Mouse (Mus musculus) intestine, embryonic 14.5 days (tissue): ENCODE measurements around the gene Galnt10. TPM values are rescaled to one million over a fixed set of nuclear protein-coding genes. Genes with fewer than 3 reads are reported as not detected.

Experiments
- ATAC-seq: fragments of 200-750 bp; cut with Nextera tagmentation; replicated peaks from 2 replicates; pipeline ENCODE4 v1.8.0; 2017; ENCODE audit warnings: low read depth, moderate number of reproducible peaks, moderate TSS enrichment, moderate library complexity; ENCODE audit not compliant: low FRiP score, low TSS enrichment
- DNase-seq: peaks from one replicate; pipeline ENCODE4 v3.0.0-alpha.2; 2018; ENCODE audit warnings: low spot score
- H3K27ac ChIP-seq: fragments of 300-500 bp; sonication (generic); 2 replicates; pipeline ENCODE4 v1.5.1; 2014; ENCODE audit warnings: low read depth, mild to moderate bottlenecking, control low read depth
- H3K27me3 ChIP-seq: fragments of 300-500 bp; sonication (generic); replicated peaks from 2 replicates; pipeline ENCODE4 v1.6.1; 2014; ENCODE audit warnings: low read length, control low read depth; ENCODE audit not compliant: control insufficient read depth, insufficient read depth
- H3K36me3 ChIP-seq: fragments of 300-500 bp; sonication (generic); 2 replicates; pipeline ENCODE4 v1.6.1; 2014; ENCODE audit warnings: low read length, control low read depth; ENCODE audit not compliant: control insufficient read depth, insufficient read depth
- H3K4me1 ChIP-seq: fragments of 300-500 bp; sonication (generic); replicated peaks from 2 replicates; pipeline ENCODE4 v1.6.1; 2014; ENCODE audit warnings: low read length, control low read depth, mixed read lengths; ENCODE audit not compliant: control insufficient read depth, insufficient read depth
- H3K4me2 ChIP-seq: fragments of 300-500 bp; sonication (generic); 2 replicates; pipeline ENCODE4 v1.6.1; 2014; ENCODE audit warnings: low read length
- H3K4me3 ChIP-seq: fragments of 300-500 bp; sonication (generic); 2 replicates; pipeline ENCODE4 v1.5.1; 2014; ENCODE audit warnings: low read depth, low read length, control low read depth, mixed read lengths
- H3K9ac ChIP-seq: fragments of 300-500 bp; sonication (generic); 2 replicates; pipeline ENCODE4 v1.6.1; 2014; ENCODE audit warnings: mild to moderate bottlenecking, low read length
- H3K9me3 ChIP-seq: fragments of 300-500 bp; sonication (generic); 2 replicates; pipeline ENCODE4 v1.6.1; 2016; ENCODE audit warnings: low read length, control low read depth; ENCODE audit not compliant: control insufficient read depth
- WGBS: fragments of 180-500 bp; shearing (Covaris S2); extraction: QIAGEN DNeasy Blood & Tissue Kit; methylation state at CpG from one replicate; pipeline ENCODE4 v1.1.7; 2014; 5-methylcytosine and 5-hydroxymethylcytosine counted together
- polyA plus RNA-seq: library from polyadenylated mRNA; unstranded; fragments of >200 nt; fragmentation: Nextera tagmentation; extraction: Ambion mirVana; gene quantifications from 2 replicates; pipeline ENCODE4 v1.2.1, GENCODE M21; 2014

The Galnt10 gene
- polyA plus RNA-seq, 1 experiment from 2014 or later, result 12.5 TPM

DNA sequence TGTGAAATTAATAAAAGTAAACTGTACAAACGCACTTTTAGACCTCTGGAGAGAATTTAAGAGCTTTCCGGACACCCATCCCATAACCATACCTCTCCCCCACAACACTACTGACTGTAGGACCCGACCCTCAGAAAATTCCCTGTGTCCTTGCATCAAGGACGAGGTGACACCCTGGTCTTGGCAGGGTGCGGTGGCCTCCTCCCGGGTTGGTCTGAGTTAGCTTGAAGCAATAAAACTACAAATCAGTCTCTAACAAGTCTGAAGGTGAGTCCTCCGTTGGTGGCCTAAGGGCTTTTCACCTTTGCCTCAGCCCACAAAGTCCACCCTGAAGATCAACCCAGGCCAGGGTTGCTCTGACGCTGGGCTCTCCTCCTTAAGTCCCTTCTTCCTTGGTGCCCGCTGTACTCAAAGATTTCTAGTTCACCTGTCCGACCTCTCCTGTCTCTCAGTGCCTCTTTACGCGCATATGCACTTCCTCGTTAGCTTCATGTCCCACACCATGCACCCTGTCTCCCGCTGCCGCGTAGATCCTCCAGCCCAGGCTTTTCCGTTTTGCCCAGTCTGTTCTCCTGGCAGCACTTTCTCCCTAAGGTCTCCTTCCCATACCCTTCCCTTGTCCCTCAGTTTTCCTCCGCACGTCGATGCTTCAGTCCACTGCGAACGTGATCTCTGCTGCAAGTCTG lies 155.2 kb downstream of the Galnt10 start:
- ATAC-seq (no peak), DNase-seq (peak; percentile 70)
- WGBS, result 11% methylated on average over 22 of the region's 22 CpGs

GRCm38 (mm10) chr11:57800971-57801765 lies 155.9 kb downstream of the Galnt10 start, which contains the start of gene Sap30l:
Gene Sap30l (plus strand): TSS chr11:57801637.
- DNase-seq (peak; percentile 97), ATAC-seq (peak; percentile 97)
- under 1% methylated on average over 58 of the region's 66 CpGs for WGBS
- peaks cover 18% of the 10 kb centered on the region for H3K4me1 ChIP-seq
- peak within 1 kb of the TSS; percentile 84 for H3K9ac ChIP-seq
- H3K36me3 ChIP-seq, result peaks cover 4% of the 10 kb centered on the region
- H3K4me2 ChIP-seq, result peak within 1 kb of the TSS; percentile 66
- H3K27ac ChIP-seq, result peak within 1 kb of the TSS; percentile 75
- no peaks in the 10 kb centered on the region for H3K27me3 ChIP-seq
- H3K9me3 ChIP-seq, result no peaks in the 10 kb centered on the region
- peak within 1 kb of the TSS; percentile 83 for H3K4me3 ChIP-seq

More for the DNA sequence above, 155.2 kb downstream of the Galnt10 start:
- no peaks in the 10 kb centered on the region for H3K36me3 ChIP-seq
- peak overlapping the region; percentile 84 for H3K9ac ChIP-seq
- peak overlapping the region; percentile 83 for H3K4me3 ChIP-seq
- H3K27me3 ChIP-seq, result no peaks in the 10 kb centered on the region
- peaks cover 18% of the 10 kb centered on the region for H3K4me1 ChIP-seq
- H3K4me2 ChIP-seq, result peak overlapping the region; percentile 66
- H3K27ac ChIP-seq, result peak overlapping the region; percentile 71
- no peaks in the 10 kb centered on the region for H3K9me3 ChIP-seq

- Histone ChIP-seq H3K4me3 (peak overlapping the region; percentile 83), H3K4me2 (peak overlapping the region; percentile 66), H3K36me3 (peaks cover 12% of the 10 kb centered on the region), H3K9me3 (no peaks in the 10 kb centered on the region), H3K4me1 (peaks cover 18% of the 10 kb centered on the region), H3K27me3 (no peaks in the 10 kb centered on the region), H3K9ac (peak overlapping the region; percentile 84), H3K27ac (peak overlapping the region; percentile 75)
- WGBS, result 1% methylated on average over 70 of the region's 85 CpGs
- DNase-seq (peak; percentile 81), ATAC-seq (peak; percentile 59)
Measured at GRCm38 (mm10) chr11:57801766-57802510, 156.7 kb downstream of the Galnt10 start.

GRCm38 (mm10) chr11:57802511-57802870 lies 157.2 kb downstream of the Galnt10 start:
- peaks cover 12% of the 10 kb centered on the region for H3K36me3 ChIP-seq
- DNase-seq, result peak; percentile 70
- H3K27ac ChIP-seq, result 0 out of 2 replicates have a peak overlapping the region, but pooled peaks have one; percentile 75

DNA sequence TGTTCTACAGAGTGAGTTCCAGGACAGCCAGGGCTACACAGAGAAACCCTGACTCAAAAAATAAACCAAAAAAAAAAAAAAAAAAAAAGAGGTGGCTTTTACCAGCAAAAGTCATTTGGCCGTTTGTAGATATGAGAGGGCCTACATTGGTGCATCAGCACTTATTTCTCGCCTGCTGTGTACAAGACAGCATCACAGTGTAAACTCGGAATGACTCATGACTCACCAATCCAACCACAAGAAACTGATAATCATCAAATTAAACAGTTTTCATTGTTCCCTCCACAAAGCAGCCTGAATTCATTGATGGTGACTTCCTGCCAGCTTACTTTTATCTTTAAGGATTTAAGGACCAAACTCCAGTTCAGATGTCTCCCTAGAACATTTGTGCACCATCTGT lies 159.8 kb downstream of the Galnt10 start:
- Histone ChIP-seq H3K4me3 (no peak overlapping the region), H3K36me3 (peaks cover 33% of the 10 kb centered on the region), H3K27me3 (no peaks in the 10 kb centered on the region), H3K4me1 (peaks cover 22% of the 10 kb centered on the region), H3K27ac (no peak overlapping the region), H3K4me2 (no peak overlapping the region), H3K9ac (no peak overlapping the region), H3K9me3 (no peaks in the 10 kb centered on the region)
- ATAC-seq, result no peak
- WGBS, result 73% methylated on average over 3 of the region's 3 CpGs
- no peak for DNase-seq

More at GRCm38 (mm10) chr11:57802511-57802870, 157.2 kb downstream of the Galnt10 start:
- Histone ChIP-seq H3K9ac (peak overlapping the region; percentile 84), H3K9me3 (no peaks in the 10 kb centered on the region), H3K4me2 (peak overlapping the region; percentile 66), H3K4me1 (peaks cover 18% of the 10 kb centered on the region), H3K4me3 (peak overlapping the region; percentile 83), H3K27me3 (no peaks in the 10 kb centered on the region)
- 2% methylated on average over 18 of the region's 18 CpGs for WGBS
- ATAC-seq, result no peak

GRCm38 (mm10) chr11:57809017-57809731 lies 163.9 kb downstream of the Galnt10 start:
- no peak overlapping the region for H3K4me2 ChIP-seq
- peaks cover 56% of the 10 kb centered on the region for H3K36me3 ChIP-seq
- H3K4me3 ChIP-seq, result no peak overlapping the region
- no peak overlapping the region for H3K27ac ChIP-seq
- H3K9me3 ChIP-seq, result no peaks in the 10 kb centered on the region
- WGBS, result 91% methylated on average over 17 of the region's 17 CpGs
- no peaks in the 10 kb centered on the region for H3K27me3 ChIP-seq
- peaks cover 5% of the 10 kb centered on the region; the same call in 1 of the 2 replicates for H3K4me1 ChIP-seq
- ATAC-seq (no peak), DNase-seq (no peak)
- no peak overlapping the region for H3K9ac ChIP-seq

DNA sequence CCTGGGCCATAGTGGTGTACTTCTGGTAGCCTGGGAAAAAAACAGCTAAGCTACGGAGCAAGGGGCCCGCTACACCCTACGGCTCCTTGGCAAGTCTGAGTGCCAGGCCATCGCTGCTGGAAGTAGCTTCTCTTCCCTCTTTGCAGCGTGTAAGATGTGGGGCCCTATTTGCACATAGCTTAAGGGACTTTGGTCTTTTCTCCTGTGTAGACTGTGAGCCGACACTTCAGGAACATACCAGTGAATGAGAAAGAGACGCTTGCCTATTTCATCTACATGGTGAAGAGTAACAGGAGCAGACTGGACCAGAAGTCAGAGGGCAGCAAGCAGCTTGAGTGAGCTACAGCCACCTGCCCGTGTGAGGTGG lies 164.5 kb downstream of the Galnt10 start:
- Histone ChIP-seq H3K4me1 (peaks cover 5% of the 10 kb centered on the region; the same call in 1 of the 2 replicates), H3K9ac (no peak overlapping the region), H3K4me3 (no peak overlapping the region), H3K36me3 (peaks cover 56% of the 10 kb centered on the region), H3K27ac (no peak overlapping the region), H3K9me3 (no peaks in the 10 kb centered on the region), H3K27me3 (no peaks in the 10 kb centered on the region), H3K4me2 (no peak overlapping the region)
- no peak for DNase-seq
- no peak for ATAC-seq
- 80% methylated on average over 8 of the region's 8 CpGs for WGBS

DNA sequence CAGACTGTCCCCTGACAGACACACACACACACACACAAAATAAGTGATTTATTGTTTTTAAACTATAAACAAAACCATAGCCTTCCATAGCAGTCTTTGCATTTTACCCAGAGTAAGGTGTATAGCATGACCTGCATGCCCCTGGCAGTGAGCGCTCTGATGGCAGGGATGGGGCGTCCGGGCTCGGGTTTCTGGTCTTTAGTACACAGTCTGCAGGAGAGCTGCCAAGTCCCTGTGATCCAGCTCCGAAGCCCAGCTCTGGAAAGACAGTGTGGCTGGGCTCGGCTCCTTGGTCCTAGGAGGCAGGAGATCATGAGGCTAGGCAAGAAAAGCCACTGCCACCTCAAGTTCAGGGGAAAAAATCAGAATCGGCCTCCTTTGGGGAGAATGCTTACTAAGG lies 165.8 kb downstream of the Galnt10 start:
- DNase-seq (no peak), ATAC-seq (no peak)
- Histone ChIP-seq H3K4me3 (no peak overlapping the region), H3K36me3 (peaks cover 54% of the 10 kb centered on the region), H3K27ac (no peak overlapping the region), H3K27me3 (no peaks in the 10 kb centered on the region), H3K4me2 (no peak overlapping the region), H3K9ac (no peak overlapping the region), H3K9me3 (no peaks in the 10 kb centered on the region), H3K4me1 (peaks cover 5% of the 10 kb centered on the region; the same call in 1 of the 2 replicates)
- 77% methylated on average over 7 of the region's 7 CpGs for WGBS
